ENCODE assay signal across 30 mouse cellular contexts in the genomic region with DNA sequence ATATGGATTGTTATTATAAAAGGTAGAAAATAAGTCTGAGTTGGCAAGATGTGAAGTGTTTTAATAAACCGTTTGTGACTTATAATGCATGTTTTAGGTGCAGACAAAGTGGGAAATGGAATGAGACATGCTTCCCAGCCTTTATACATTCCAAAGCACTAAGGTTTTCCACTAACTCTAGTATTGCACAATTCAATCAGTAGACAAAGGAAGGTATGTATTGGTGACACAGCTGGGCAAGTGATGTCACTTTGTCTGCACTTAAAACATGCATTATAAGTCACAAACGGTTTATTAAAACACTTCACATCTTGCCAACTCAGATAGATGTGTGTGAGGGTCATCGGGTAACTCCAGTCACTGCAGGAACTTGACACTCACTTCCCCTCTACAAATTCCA. TPM values are rescaled to one million over a fixed set of nuclear protein-coding genes. Genes with fewer than 3 reads are reported as not detected.
"Had no signal": no experiment of that assay in that cellular context is flagged by ENCODE, and none has a peak within 500 bp of the region (broad histone marks: within the 10 kb centered on the region; RNA-seq: fewer than 3 reads in every experiment).

No protein-coding gene starts in this region.

- H3K36me3 ChIP-seq: heart, embryonic 12.5 days; heart, embryonic 13.5 days; heart, embryonic 15.5 days; hindbrain, embryonic 10.5 days; hindbrain, embryonic 12.5 days; intestine, embryonic 15.5 days; kidney, embryonic 15.5 days had no signal

- DNase-seq: heart, postnatal 10 days; heart, postnatal 14 days; heart, postnatal 36 days; heart, postnatal 4 days; kidney, adult 11 months; kidney, adult 18-20 months; kidney, adult 2 months; kidney, adult 8-10 months; kidney, adult 9 months; kidney, postnatal 10 days; kidney, postnatal 14 days; kidney, postnatal 25 days; kidney, postnatal 36 days; kidney, postnatal 4 days; layer of hippocampus, adult 9-11 months; layer of hippocampus, postnatal 36 days had no signal

- H3K4me3 ChIP-seq: heart, embryonic 12.5 days; heart, embryonic 13.5 days; heart, embryonic 15.5 days; hindbrain, embryonic 10.5 days; hindbrain, embryonic 12.5 days; hindbrain, embryonic 13.5 days; hindbrain, embryonic 15.5 days; intestine, embryonic 15.5 days; kidney, embryonic 15.5 days; layer of hippocampus, adult 2 months; left cerebral cortex, adult 2 months had no signal

- H3K27me3 ChIP-seq: heart, embryonic 12.5 days; heart, embryonic 13.5 days; heart, embryonic 15.5 days; hindbrain, embryonic 12.5 days; hindbrain, embryonic 13.5 days; hindbrain, embryonic 15.5 days; intestine, embryonic 15.5 days; kidney, embryonic 15.5 days had no signal

- H3K4me2 ChIP-seq: heart, embryonic 11.5 days; heart, embryonic 12.5 days; heart, embryonic 13.5 days; heart, embryonic 15.5 days; hindbrain, embryonic 12.5 days; hindbrain, embryonic 13.5 days; hindbrain, embryonic 14.5 days; hindbrain, embryonic 15.5 days; intestine, embryonic 15.5 days; kidney, embryonic 15.5 days had no signal

RNA-seq across cellular contexts. Expression of a gene that starts 16.1 kb away (rescaled TPM):
- polyA plus RNA-seq: inflammation-experienced regulatory T-cells, adult 6 months had no signal
